Mouse (Mus musculus) stomach, embryonic 16.5 days (tissue): Measurements from ENCODE around the gene Grb10. TPM values are rescaled to one million over a fixed set of nuclear protein-coding genes. Genes with fewer than 3 reads are reported as not detected.

Source experiments
- ATAC-seq: fragments of 200-750 bp; cut with Nextera tagmentation; 2 replicates; pipeline ENCODE4 v1.8.0; 2017; ENCODE audit warnings: moderate number of reproducible peaks, moderate TSS enrichment; ENCODE audit not compliant: insufficient read depth, low FRiP score
- H3K27ac ChIP-seq: fragments of 300-500 bp; sonication (generic); 2 replicates; pipeline ENCODE4 v1.5.1; 2014; ENCODE audit warnings: low read length
- H3K27me3 ChIP-seq: fragments of 300-500 bp; sonication (generic); 2 replicates; pipeline ENCODE4 v1.6.1; 2014; ENCODE audit warnings: low read length, control low read depth, mixed read lengths; ENCODE audit not compliant: control insufficient read depth, insufficient read depth
- H3K36me3 ChIP-seq: fragments of 300-500 bp; sonication (generic); 2 replicates; pipeline ENCODE4 v1.6.1; 2014; ENCODE audit warnings: low read length; ENCODE audit not compliant: control insufficient read depth, insufficient read depth
- H3K4me1 ChIP-seq: fragments of 300-500 bp; sonication (generic); 2 replicates; pipeline ENCODE4 v1.6.1; 2014; ENCODE audit warnings: low read length, control low read depth, mixed read lengths; ENCODE audit not compliant: control insufficient read depth, insufficient read depth
- H3K4me2 ChIP-seq: fragments of 300-500 bp; sonication (generic); 2 replicates; pipeline ENCODE4 v1.6.1; 2014; ENCODE audit warnings: low read depth, low read length, mixed read lengths
- H3K4me3 ChIP-seq: fragments of 300-500 bp; sonication (generic); replicated peaks from 2 replicates; pipeline ENCODE4 v1.5.1; 2014; ENCODE audit warnings: mild to moderate bottlenecking, low read length
- H3K9ac ChIP-seq: fragments of 300-500 bp; sonication (generic); 2 replicates; pipeline ENCODE4 v1.6.1; 2014; ENCODE audit warnings: low read length
- H3K9me3 ChIP-seq: fragments of 300-500 bp; sonication (generic); replicated peaks from 2 replicates; pipeline ENCODE4 v1.6.1; 2016; ENCODE audit warnings: low read length, control low read depth; ENCODE audit not compliant: control insufficient read depth
- WGBS: fragments of 180-500 bp; shearing (Covaris S2); extraction: QIAGEN DNeasy Blood & Tissue Kit; methylation state at CpG from one replicate; pipeline ENCODE4 v1.1.7; 2014; 5-methylcytosine and 5-hydroxymethylcytosine counted together
- polyA plus RNA-seq: library from polyadenylated mRNA; unstranded; fragments of >200 nt; fragmentation: Nextera tagmentation; extraction: Ambion mirVana; gene quantifications from 2 replicates; pipeline ENCODE4 v1.2.1, GENCODE M21; 2015

Grb10 gene
- polyA plus RNA-seq, 1 experiment from 2014 or later, result 397 TPM

- no peak overlapping the region for H3K27ac ChIP-seq
- 56% methylated on average over 3 of the region's 3 CpGs for WGBS
- H3K9me3 ChIP-seq, result peaks cover 41% of the 10 kb centered on the region
- peaks cover 33% of the 10 kb centered on the region for H3K36me3 ChIP-seq
- H3K9ac ChIP-seq, result no peak overlapping the region
- no peaks in the 10 kb centered on the region for H3K4me1 ChIP-seq
- ATAC-seq, result no peak
- H3K4me3 ChIP-seq, result no peak overlapping the region
- peaks cover 66% of the 10 kb centered on the region for H3K27me3 ChIP-seq
- no peak overlapping the region for H3K4me2 ChIP-seq
Measured at GRCm38 (mm10) chr11:12023051-12023450, 15.4 kb downstream of the Grb10 start.

DNA sequence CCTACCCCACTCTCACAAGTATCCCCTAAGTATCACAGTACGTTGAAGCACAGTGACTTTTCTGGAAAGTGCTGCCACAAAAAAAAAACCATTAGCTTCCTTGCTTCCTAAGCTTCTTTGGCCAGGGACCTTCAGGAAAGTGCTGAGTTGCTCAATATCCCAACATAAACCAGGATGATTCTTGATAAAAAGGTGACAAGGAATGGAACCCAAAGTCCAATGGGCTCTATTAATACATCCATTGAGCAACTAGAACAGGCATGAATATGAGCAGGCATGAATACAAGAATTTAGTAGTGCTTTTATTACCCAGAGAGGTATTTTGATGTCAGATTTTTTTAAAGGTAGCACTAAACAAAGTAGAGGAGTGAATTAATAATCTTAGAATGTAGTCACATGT lies 18.8 kb downstream of the Grb10 start:
- no peak overlapping the region for H3K9ac ChIP-seq
- no peak overlapping the region for H3K4me2 ChIP-seq
- H3K27ac ChIP-seq, result no peak overlapping the region
- H3K27me3 ChIP-seq, result peaks cover 49% of the 10 kb centered on the region
- 66% methylated on average over 1 of the region's 1 CpGs for WGBS
- no peak for ATAC-seq
- peaks cover 7% of the 10 kb centered on the region; the same call in 1 of the 2 replicates for H3K36me3 ChIP-seq
- H3K4me1 ChIP-seq, result no peaks in the 10 kb centered on the region
- peaks cover 15% of the 10 kb centered on the region; the same call in 1 of the 2 replicates for H3K9me3 ChIP-seq
- no peak overlapping the region for H3K4me3 ChIP-seq

GRCm38 (mm10) chr11:12018604-12019003 lies 19.9 kb downstream of the Grb10 start:
- Histone ChIP-seq H3K9ac (no peak overlapping the region), H3K4me2 (no peak overlapping the region), H3K27ac (no peak overlapping the region), H3K4me1 (no peaks in the 10 kb centered on the region), H3K27me3 (peaks cover 42% of the 10 kb centered on the region), H3K9me3 (peaks cover 12% of the 10 kb centered on the region; the same call in 1 of the 2 replicates), H3K36me3 (peaks cover 3% of the 10 kb centered on the region; the same call in 1 of the 2 replicates), H3K4me3 (no peak overlapping the region)
- 79% methylated on average over 4 of the region's 4 CpGs for WGBS
- no peak for ATAC-seq

DNA sequence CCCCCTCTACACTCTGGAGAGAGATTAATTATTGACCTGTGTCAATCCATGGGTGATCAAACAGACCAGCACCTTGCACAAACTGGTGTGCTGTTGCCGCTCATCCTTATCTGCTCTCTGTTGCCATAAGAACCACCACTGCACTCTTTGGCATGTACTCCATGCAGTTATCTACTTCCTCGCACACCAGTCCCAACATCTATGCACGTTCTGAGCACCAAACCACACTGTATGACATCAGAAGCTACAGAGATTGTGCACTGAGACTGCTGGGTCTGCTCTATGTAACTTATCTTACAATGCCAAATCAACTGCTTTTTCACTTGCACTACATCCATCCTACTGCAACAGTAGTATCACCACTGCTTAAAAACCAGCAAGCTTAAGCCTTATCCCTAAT lies 28.4 kb downstream of the Grb10 start:
- no peaks in the 10 kb centered on the region; the same call in 1 of the 2 replicates for H3K36me3 ChIP-seq
- no peak overlapping the region for H3K27ac ChIP-seq
- peaks cover 18% of the 10 kb centered on the region for H3K9me3 ChIP-seq
- H3K4me3 ChIP-seq, result no peak overlapping the region
- no peak for ATAC-seq
- WGBS, result 68% methylated on average over 3 of the region's 3 CpGs
- H3K27me3 ChIP-seq, result no peaks in the 10 kb centered on the region
- H3K9ac ChIP-seq, result no peak overlapping the region
- H3K4me2 ChIP-seq, result no peak overlapping the region
- H3K4me1 ChIP-seq, result no peaks in the 10 kb centered on the region

DNA sequence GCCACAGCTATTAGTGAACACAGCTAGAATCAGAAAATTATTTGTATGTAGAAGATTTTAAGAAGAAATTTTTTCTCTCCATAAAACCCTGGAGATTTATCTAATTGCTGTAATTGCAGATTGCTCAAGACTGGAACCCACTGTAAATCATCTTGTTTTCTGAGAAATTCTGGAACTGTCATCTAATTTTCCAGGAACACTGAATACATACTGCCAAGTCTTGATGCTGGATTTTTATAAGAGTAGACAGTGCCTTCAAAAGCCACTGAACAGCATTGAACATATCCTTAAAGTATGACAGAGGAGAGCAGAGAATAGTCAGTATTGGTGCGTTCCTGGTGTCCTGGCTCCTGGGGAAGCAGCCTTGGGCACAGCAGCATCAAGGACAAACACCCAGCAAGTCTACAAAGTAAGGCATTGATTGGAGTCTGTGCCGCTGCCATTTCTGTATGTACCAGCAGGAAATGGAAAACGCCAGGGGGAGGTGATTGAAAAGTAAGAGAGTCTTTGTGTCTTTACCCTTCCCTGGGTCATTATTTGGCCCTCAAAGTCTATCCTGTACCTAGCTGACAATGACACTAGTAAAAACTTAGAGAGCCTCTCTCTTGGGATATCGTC lies 38.1 kb downstream of the Grb10 start:
- no peak for ATAC-seq
- no peaks in the 10 kb centered on the region for H3K4me1 ChIP-seq
- no peak overlapping the region for H3K9ac ChIP-seq
- H3K9me3 ChIP-seq, result no peaks in the 10 kb centered on the region
- no peaks in the 10 kb centered on the region for H3K27me3 ChIP-seq
- no peak overlapping the region for H3K4me3 ChIP-seq
- no peak overlapping the region for H3K27ac ChIP-seq
- H3K4me2 ChIP-seq, result no peak overlapping the region
- H3K36me3 ChIP-seq, result 0 out of 2 replicates have a peak, but pooled peaks cover 2% of the 10 kb centered on the region
- WGBS, result 72% methylated on average over 4 of the region's 4 CpGs

GRCm38 (mm10) chr11:11998881-11999280 lies 39.6 kb downstream of the Grb10 start:
- no peak overlapping the region for H3K4me3 ChIP-seq
- H3K4me1 ChIP-seq, result no peaks in the 10 kb centered on the region
- no peaks in the 10 kb centered on the region for H3K9me3 ChIP-seq
- no peak overlapping the region for H3K4me2 ChIP-seq
- H3K27ac ChIP-seq, result no peak overlapping the region
- no peak for ATAC-seq
- H3K9ac ChIP-seq, result no peak overlapping the region
- 0 out of 2 replicates have a peak, but pooled peaks cover 2% of the 10 kb centered on the region for H3K36me3 ChIP-seq
- WGBS, result 66% methylated on average over 3 of the region's 3 CpGs
- H3K27me3 ChIP-seq, result no peaks in the 10 kb centered on the region

- Histone ChIP-seq H3K4me3 (no peak overlapping the region), H3K27ac (no peak overlapping the region), H3K4me1 (no peaks in the 10 kb centered on the region), H3K4me2 (no peak overlapping the region), H3K36me3 (no peaks in the 10 kb centered on the region), H3K9me3 (no peaks in the 10 kb centered on the region), H3K9ac (no peak overlapping the region), H3K27me3 (no peaks in the 10 kb centered on the region)
- 48% methylated on average over 1 of the region's 1 CpGs for WGBS
- ATAC-seq, result no peak
Measured at GRCm38 (mm10) chr11:11997045-11997444, 41.4 kb downstream of the Grb10 start.

GRCm38 (mm10) chr11:11995371-11995770 lies 43.1 kb downstream of the Grb10 start:
- H3K4me2 ChIP-seq, result no peak overlapping the region
- 91% methylated on average over 1 of the region's 1 CpGs for WGBS
- ATAC-seq, result no peak
- H3K36me3 ChIP-seq, result no peaks in the 10 kb centered on the region
- no peaks in the 10 kb centered on the region for H3K27me3 ChIP-seq
- no peak overlapping the region for H3K27ac ChIP-seq
- no peak overlapping the region for H3K4me3 ChIP-seq
- no peaks in the 10 kb centered on the region for H3K9me3 ChIP-seq
- no peak overlapping the region for H3K9ac ChIP-seq
- H3K4me1 ChIP-seq, result no peaks in the 10 kb centered on the region

GRCm38 (mm10) chr11:11993807-11994206 lies 44.7 kb downstream of the Grb10 start:
- Histone ChIP-seq H3K4me3 (no peak overlapping the region), H3K27ac (no peak overlapping the region), H3K27me3 (no peaks in the 10 kb centered on the region), H3K36me3 (no peaks in the 10 kb centered on the region), H3K4me1 (no peaks in the 10 kb centered on the region), H3K9me3 (0 out of 2 replicates have a peak, but pooled peaks cover 4% of the 10 kb centered on the region), H3K4me2 (no peak overlapping the region), H3K9ac (no peak overlapping the region)
- no peak for ATAC-seq
- 64% methylated on average over 5 of the region's 5 CpGs for WGBS
